Mouse (Mus musculus) intestine, postnatal 0 days (tissue): ENCODE results near the gene Sik1. TPM values are rescaled to one million over a fixed set of nuclear protein-coding genes. Genes with fewer than 3 reads are reported as not detected.

ENCODE experiments used
- ATAC-seq: fragments of 200-750 bp; cut with Nextera tagmentation; 2 replicates; pipeline ENCODE4 v1.8.0; 2017; ENCODE audit warnings: mild to moderate bottlenecking, moderate TSS enrichment, moderate library complexity
- H3K27ac ChIP-seq: fragments of 300-500 bp; sonication (generic); 2 replicates; pipeline ENCODE4 v1.5.1; 2014; ENCODE audit warnings: mild to moderate bottlenecking, low read depth, low read length, moderate library complexity
- H3K27me3 ChIP-seq: fragments of 300-500 bp; sonication (generic); replicated peaks from 2 replicates; pipeline ENCODE4 v1.6.1; 2014; ENCODE audit warnings: low read length, mixed read lengths; ENCODE audit not compliant: control insufficient read depth, insufficient read depth
- H3K36me3 ChIP-seq: fragments of 300-500 bp; sonication (generic); 2 replicates; pipeline ENCODE4 v1.6.1; 2014; ENCODE audit warnings: mild to moderate bottlenecking, moderate library complexity; ENCODE audit not compliant: control insufficient read depth, insufficient read depth
- H3K4me1 ChIP-seq: fragments of 300-500 bp; sonication (generic); replicated peaks from 2 replicates; pipeline ENCODE4 v1.6.1; 2014; ENCODE audit warnings: antibody characterized with exemption, low read length, mixed read lengths; ENCODE audit not compliant: control insufficient read depth, insufficient read depth
- H3K4me2 ChIP-seq: fragments of 300-500 bp; sonication (generic); replicated peaks from 2 replicates; pipeline ENCODE4 v1.6.1; 2014; ENCODE audit warnings: low read depth, mild to moderate bottlenecking, moderate library complexity
- H3K4me3 ChIP-seq: fragments of 300-500 bp; sonication (generic); 2 replicates; pipeline ENCODE4 v1.5.1; 2014; ENCODE audit warnings: low read depth, low read length
- H3K9ac ChIP-seq: fragments of 300-500 bp; sonication (generic); 2 replicates; pipeline ENCODE4 v1.6.1; 2014; ENCODE audit warnings: mild to moderate bottlenecking, low read depth, low read length
- H3K9me3 ChIP-seq: fragments of 300-500 bp; sonication (generic); 2 replicates; pipeline ENCODE4 v1.6.1; 2016; ENCODE audit warnings: mixed run types; ENCODE audit not compliant: control insufficient read depth
- CTCF ChIP-seq: sonication (generic); IDR thresholded peaks from 2 replicates; pipeline ENCODE4 v1.5.1; 2016; ENCODE audit warnings: low read depth, mild to moderate bottlenecking, control low read depth, antibody characterized with exemption, moderate library complexity
- WGBS: fragments of 180-500 bp; shearing (Covaris S2); extraction: QIAGEN DNeasy Blood & Tissue Kit; methylation state at CpG from one replicate; pipeline ENCODE4 v1.1.7; 2014; 5-methylcytosine and 5-hydroxymethylcytosine counted together
- polyA plus RNA-seq: library from polyadenylated mRNA; unstranded; fragments of >200 nt; fragmentation: Nextera tagmentation; extraction: Ambion mirVana; gene quantifications from 2 replicates; pipeline ENCODE4 v1.2.1, GENCODE M21; 2015

The Sik1 gene
- polyA plus RNA-seq, 1 experiment from 2014 or later, result 2.9 TPM

DNA sequence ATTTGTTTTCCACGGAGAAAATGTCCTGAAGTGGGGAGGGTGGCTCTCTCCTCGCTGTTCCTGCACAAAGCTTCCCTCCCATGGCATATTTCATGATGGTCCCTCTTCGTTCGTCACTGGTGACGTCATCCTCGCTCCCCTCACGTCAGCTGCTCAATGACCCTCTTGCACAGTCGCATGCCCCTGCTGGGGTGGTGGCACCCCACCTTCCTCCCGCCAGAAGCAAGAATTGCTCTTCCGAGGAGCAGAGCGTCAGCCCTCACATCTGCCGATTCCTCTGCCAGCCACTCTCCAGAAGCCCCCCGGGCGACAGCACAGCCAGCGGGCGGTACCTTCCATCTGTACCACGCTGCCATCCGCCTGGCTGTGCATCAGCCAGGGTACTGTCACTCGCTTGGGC lies 45.7 kb downstream of the Sik1 start:
- Histone ChIP-seq H3K27me3 (no peaks in the 10 kb centered on the region), H3K4me2 (no peak overlapping the region), H3K4me3 (no peak overlapping the region), H3K9me3 (no peaks in the 10 kb centered on the region), H3K9ac (no peak overlapping the region), H3K36me3 (no peaks in the 10 kb centered on the region), H3K27ac (no peak overlapping the region), H3K4me1 (no peaks in the 10 kb centered on the region; the same call in 1 of the 2 replicates)
- 65% methylated on average over 19 of the region's 19 CpGs for WGBS
- no peak for TF ChIP-seq CTCF
- ATAC-seq, result no peak

GRCm38 (mm10) chr17:31809136-31809535 lies 46.5 kb downstream of the Sik1 start:
- Histone ChIP-seq H3K4me1 (no peaks in the 10 kb centered on the region), H3K9me3 (no peaks in the 10 kb centered on the region), H3K4me3 (no peak overlapping the region), H3K27me3 (no peaks in the 10 kb centered on the region), H3K9ac (no peak overlapping the region), H3K36me3 (no peaks in the 10 kb centered on the region), H3K27ac (no peak overlapping the region), H3K4me2 (no peak overlapping the region)
- WGBS, result 85% methylated on average over 7 of the region's 7 CpGs
- TF ChIP-seq CTCF, result no peak
- ATAC-seq, result no peak

DNA sequence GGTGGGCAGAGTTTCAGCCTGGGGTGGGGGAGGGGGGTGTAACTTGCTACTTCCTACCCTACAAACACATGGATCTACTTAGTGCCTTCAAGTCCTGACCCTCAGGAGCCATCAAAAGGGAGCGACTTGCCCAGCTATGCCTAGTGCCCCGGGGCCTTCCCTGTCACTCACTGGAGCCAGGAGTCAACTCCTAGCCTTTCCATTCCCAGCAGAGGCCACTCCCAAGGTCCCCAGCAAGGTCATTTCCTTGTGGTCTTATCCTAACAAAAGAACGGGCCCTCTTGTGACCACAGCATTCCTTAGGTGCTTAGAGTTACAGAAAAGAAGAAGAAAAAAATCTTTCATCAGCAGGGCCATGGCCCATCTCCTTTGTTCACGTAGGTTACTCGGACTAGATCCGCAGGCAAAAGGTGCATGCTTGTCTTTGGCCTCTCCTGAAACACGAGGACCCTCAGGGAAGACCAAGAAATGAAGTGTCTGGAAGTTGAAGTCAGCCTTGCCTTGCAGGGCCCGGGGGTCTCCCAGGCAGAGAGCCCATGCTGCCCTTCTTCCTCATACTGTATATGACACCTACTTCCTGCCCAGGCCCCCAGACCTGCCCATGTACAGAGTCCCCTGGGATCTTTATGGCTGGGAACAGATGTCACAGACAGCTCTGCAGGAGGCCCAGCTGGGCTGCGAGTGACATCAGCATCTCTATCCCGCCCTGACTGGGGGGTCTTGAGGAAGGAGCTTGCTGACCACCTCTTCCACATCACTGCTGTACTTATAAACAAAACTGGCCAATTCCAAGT lies 47.3 kb downstream of the Sik1 start:
- no peak for ATAC-seq

GRCm38 (mm10) chr17:31806496-31806895 lies 49.1 kb downstream of the Sik1 start:
- Histone ChIP-seq H3K27ac (no peak overlapping the region), H3K9me3 (no peaks in the 10 kb centered on the region), H3K4me2 (no peak overlapping the region), H3K36me3 (no peaks in the 10 kb centered on the region), H3K4me3 (no peak overlapping the region), H3K27me3 (no peaks in the 10 kb centered on the region), H3K9ac (no peak overlapping the region), H3K4me1 (no peaks in the 10 kb centered on the region)
- 48% methylated on average over 3 of the region's 3 CpGs for WGBS
- ATAC-seq, result no peak
- TF ChIP-seq CTCF, result no peak

More for the DNA sequence above, 47.3 kb downstream of the Sik1 start:
- no peaks in the 10 kb centered on the region for H3K36me3 ChIP-seq
- H3K9ac ChIP-seq, result no peak overlapping the region
- 59% methylated on average over 10 of the region's 10 CpGs for WGBS
- TF ChIP-seq CTCF, result no peak
- no peak overlapping the region for H3K27ac ChIP-seq
- no peak overlapping the region for H3K4me2 ChIP-seq
- no peaks in the 10 kb centered on the region for H3K27me3 ChIP-seq
- no peaks in the 10 kb centered on the region for H3K4me1 ChIP-seq
- no peaks in the 10 kb centered on the region for H3K9me3 ChIP-seq
- no peak overlapping the region for H3K4me3 ChIP-seq

DNA sequence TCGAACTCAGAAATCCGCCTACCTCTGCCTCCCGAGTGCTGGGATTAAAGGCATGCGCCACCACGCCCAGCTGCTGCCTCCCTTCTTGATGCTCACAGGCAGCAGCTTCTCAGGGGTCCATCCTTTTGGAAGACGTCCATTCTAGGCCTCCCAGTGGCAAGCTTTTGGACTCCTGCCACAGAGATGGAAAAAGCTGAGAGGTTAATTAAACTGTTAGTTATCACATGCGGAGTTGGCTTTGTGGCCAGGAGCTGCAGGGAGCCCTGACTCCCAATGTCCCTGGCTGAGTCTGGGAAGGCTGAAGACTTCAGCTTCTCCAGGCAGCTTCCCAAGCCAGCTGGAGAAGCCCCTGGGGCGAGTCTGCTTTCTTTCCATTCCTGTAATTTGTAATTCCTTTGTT lies 49.6 kb downstream of the Sik1 start:
- Histone ChIP-seq H3K27ac (no peak overlapping the region), H3K4me3 (no peak overlapping the region), H3K36me3 (no peaks in the 10 kb centered on the region), H3K27me3 (no peaks in the 10 kb centered on the region), H3K9me3 (no peaks in the 10 kb centered on the region), H3K4me2 (no peak overlapping the region), H3K9ac (no peak overlapping the region), H3K4me1 (no peaks in the 10 kb centered on the region)
- 54% methylated on average over 8 of the region's 8 CpGs for WGBS
- no peak for ATAC-seq
- no peak for TF ChIP-seq CTCF

- H3K27me3 ChIP-seq, result no peaks in the 10 kb centered on the region
- no peaks in the 10 kb centered on the region for H3K9me3 ChIP-seq
- no peaks in the 10 kb centered on the region for H3K4me1 ChIP-seq
- no peak overlapping the region for H3K9ac ChIP-seq
- TF ChIP-seq CTCF, result no peak
- no peaks in the 10 kb centered on the region for H3K36me3 ChIP-seq
- no peak overlapping the region for H3K4me3 ChIP-seq
- no peak overlapping the region for H3K4me2 ChIP-seq
- H3K27ac ChIP-seq, result no peak overlapping the region
- 58% methylated on average over 4 of the region's 4 CpGs for WGBS
- ATAC-seq, result no peak
Observed at GRCm38 (mm10) chr17:31805585-31805984, 50.0 kb downstream of the Sik1 start.
